Mouse (Mus musculus): ENCODE measurements around the gene Pard6b.

- no peak for TF ChIP-seq CTCF (IDR thresholded peaks at IDR 0.05; ENCODE audit: low read depth, low read length)
- TF ChIP-seq POLR2A (IDR thresholded peaks at IDR 0.05; ENCODE audit: borderline replicate concordance, low read depth, low read length): no peak
Measured at GRCm38 (mm10) chr2:168113692-168114091, 32.9 kb downstream of the Pard6b start.
